Mouse (Mus musculus) midbrain, embryonic 15.5 days (tissue): Measurements from ENCODE around the gene Stk39. TPM values are rescaled to one million over a fixed set of nuclear protein-coding genes. Genes with fewer than 3 reads are reported as not detected.
A peak's percentile ranks its signal among the peaks of the same experiment; 100 is the strongest.

Experiments used
- ATAC-seq: fragments of 200-750 bp; cut with Nextera tagmentation; replicated peaks from 2 replicates; pipeline ENCODE4 v1.8.0; 2017; ENCODE audit warnings: moderate TSS enrichment
- H3K27ac ChIP-seq: fragments of 300-500 bp; sonication (generic); 2 replicates; pipeline ENCODE4 v1.5.1; 2015; ENCODE audit warnings: mild to moderate bottlenecking, inconsistent platforms
- H3K27me3 ChIP-seq: fragments of 300-500 bp; sonication (generic); replicated peaks from 2 replicates; pipeline ENCODE4 v1.6.1; 2015; ENCODE audit warnings: inconsistent platforms
- H3K36me3 ChIP-seq: fragments of 300-500 bp; sonication (generic); replicated peaks from 2 replicates; pipeline ENCODE4 v1.6.1; 2015; ENCODE audit warnings: inconsistent platforms
- H3K4me1 ChIP-seq: fragments of 300-500 bp; sonication (generic); 2 replicates; pipeline ENCODE4 v1.6.1; 2015; ENCODE audit warnings: inconsistent platforms
- H3K4me2 ChIP-seq: fragments of 300-500 bp; sonication (generic); 2 replicates; pipeline ENCODE4 v1.6.1; 2015; ENCODE audit warnings: inconsistent platforms, mild to moderate bottlenecking, moderate library complexity
- H3K4me3 ChIP-seq: fragments of 300-500 bp; sonication (generic); 2 replicates; pipeline ENCODE4 v1.5.1; 2015; ENCODE audit warnings: mild to moderate bottlenecking, inconsistent platforms
- H3K9ac ChIP-seq: fragments of 300-500 bp; sonication (generic); 2 replicates; pipeline ENCODE4 v1.6.1; 2015; ENCODE audit warnings: mild to moderate bottlenecking, inconsistent platforms
- H3K9me3 ChIP-seq: fragments of 300-500 bp; sonication (generic); 2 replicates; pipeline ENCODE4 v1.6.1; 2016; ENCODE audit warnings: inconsistent platforms
- WGBS: fragments of 180-500 bp; shearing (Covaris S2); methylation state at CpG from one replicate; pipeline ENCODE4 v1.1.7; 2015; ENCODE audit warnings: mixed read lengths; 5-methylcytosine and 5-hydroxymethylcytosine counted together
- polyA plus RNA-seq: library from polyadenylated mRNA; unstranded; fragments of >200 nt; fragmentation: Nextera tagmentation; extraction: Ambion mirVana; gene quantifications from 2 replicates; pipeline ENCODE4 v1.2.1, GENCODE M21; 2015

The Stk39 gene
- polyA plus RNA-seq, 1 experiment from 2014 or later: 22.7 TPM

DNA sequence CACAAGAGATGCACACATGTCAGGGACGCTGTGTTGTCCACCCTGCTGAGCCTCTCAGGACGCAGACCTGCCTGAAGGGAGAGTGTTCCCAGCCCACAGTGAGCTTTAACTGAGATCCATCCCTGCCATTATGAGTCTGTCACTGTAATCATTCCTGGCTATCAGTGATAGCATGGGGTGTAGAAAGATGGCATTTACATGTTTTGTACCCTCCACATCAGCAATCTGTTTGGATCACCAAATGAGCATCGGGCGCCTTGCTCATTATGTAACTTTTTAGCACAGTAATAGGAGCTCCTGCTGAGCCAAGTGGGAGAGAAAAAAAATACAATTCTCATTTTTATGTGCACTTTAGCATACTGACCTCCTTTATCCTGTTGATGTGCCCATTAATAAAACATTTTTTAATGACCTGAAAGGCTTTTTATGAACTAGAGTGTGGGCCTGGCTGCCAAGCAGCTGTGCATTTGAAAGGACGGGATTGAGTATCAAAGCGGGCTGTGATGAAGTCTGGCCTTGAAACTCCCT lies 189.0 kb downstream of the Stk39 start:
- Histone ChIP-seq H3K9ac (no peak overlapping the region), H3K36me3 (no peaks in the 10 kb centered on the region; the same call in 1 of the 2 replicates), H3K27ac (no peak overlapping the region), H3K4me3 (no peak overlapping the region), H3K27me3 (no peaks in the 10 kb centered on the region), H3K9me3 (no peaks in the 10 kb centered on the region), H3K4me2 (no peak overlapping the region), H3K4me1 (0 out of 2 replicates have a peak, but pooled peaks cover 2% of the 10 kb centered on the region)
- WGBS: 57% methylated on average over 6 of the region's 6 CpGs
- ATAC-seq: peak; percentile 66; the same call in 1 of the 2 replicates

DNA sequence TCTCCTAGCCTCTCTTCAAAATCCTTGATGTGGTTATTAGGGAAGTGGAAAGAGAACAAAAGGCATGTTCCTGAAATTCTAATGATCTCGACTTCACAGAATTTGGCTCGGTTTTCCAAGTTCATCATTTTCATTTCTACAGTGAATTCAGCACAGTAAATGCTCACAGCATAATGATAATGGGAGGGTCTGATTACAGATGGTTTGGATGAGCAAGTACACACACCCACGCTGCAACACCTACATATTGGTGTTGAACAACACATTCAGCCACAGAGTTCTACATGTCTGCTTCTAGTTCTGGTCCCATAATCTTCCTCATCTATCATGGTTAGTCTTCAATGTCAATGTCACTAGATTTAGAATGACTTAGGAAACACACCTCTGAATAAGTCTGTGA lies 190.5 kb downstream of the Stk39 start:
- no peak overlapping the region for H3K4me2 ChIP-seq
- no peak overlapping the region for H3K4me3 ChIP-seq
- H3K9me3 ChIP-seq: no peaks in the 10 kb centered on the region
- H3K27ac ChIP-seq: no peak overlapping the region
- H3K4me1 ChIP-seq: 0 out of 2 replicates have a peak, but pooled peaks cover 2% of the 10 kb centered on the region
- H3K9ac ChIP-seq: no peak overlapping the region
- H3K36me3 ChIP-seq: no peaks in the 10 kb centered on the region; the same call in 1 of the 2 replicates
- no peaks in the 10 kb centered on the region for H3K27me3 ChIP-seq
- 84% methylated on average over 3 of the region's 3 CpGs for WGBS
- no peak for ATAC-seq

DNA sequence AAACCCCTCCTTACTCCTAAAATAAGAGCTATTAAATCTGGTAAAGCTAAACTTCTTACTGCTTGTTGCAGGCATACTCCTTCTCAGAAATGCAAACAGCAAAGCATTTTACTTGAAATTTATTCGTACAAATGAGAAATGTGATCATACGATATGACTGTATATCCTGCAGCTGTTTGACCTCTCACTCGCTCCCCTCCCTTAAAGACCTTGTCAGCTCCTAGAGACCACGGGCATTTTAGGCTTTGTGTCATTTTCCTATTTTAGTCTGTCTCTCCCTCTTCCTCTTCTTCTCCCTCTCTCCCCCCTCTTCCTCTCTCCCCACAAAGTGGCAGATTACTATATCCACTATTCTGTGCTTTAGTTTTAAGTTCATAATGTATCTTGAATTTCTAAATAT lies 200.8 kb downstream of the Stk39 start:
- Histone ChIP-seq H3K9me3 (no peaks in the 10 kb centered on the region), H3K27me3 (no peaks in the 10 kb centered on the region), H3K4me3 (no peak overlapping the region), H3K4me2 (no peak overlapping the region), H3K27ac (no peak overlapping the region), H3K4me1 (no peaks in the 10 kb centered on the region), H3K36me3 (no peaks in the 10 kb centered on the region), H3K9ac (no peak overlapping the region)
- WGBS: 57% methylated on average over 4 of the region's 4 CpGs
- no peak for ATAC-seq

DNA sequence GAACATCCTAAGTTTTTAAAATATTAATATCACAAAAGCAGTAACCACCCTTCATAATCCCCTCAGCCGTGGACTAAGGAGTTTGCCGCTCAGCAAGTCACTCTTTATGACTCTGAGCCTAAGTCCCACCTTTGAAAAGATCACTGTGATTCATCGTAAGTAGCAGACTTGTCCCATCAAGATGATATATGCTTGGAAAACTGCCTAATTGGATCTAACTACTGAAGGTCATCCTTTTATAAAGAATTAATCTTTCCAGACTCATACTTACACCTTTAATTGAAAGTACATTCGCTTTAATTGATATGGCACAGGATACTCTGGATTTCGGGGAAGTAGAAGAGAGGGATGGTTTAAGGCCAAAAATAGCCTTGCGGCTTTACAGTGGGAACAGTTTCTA lies 201.2 kb downstream of the Stk39 start:
- Histone ChIP-seq H3K9me3 (no peaks in the 10 kb centered on the region), H3K36me3 (no peaks in the 10 kb centered on the region), H3K4me1 (no peaks in the 10 kb centered on the region), H3K27ac (no peak overlapping the region), H3K4me3 (no peak overlapping the region), H3K4me2 (no peak overlapping the region), H3K9ac (no peak overlapping the region), H3K27me3 (no peaks in the 10 kb centered on the region)
- WGBS: 73% methylated on average over 6 of the region's 6 CpGs
- no peak for ATAC-seq

DNA sequence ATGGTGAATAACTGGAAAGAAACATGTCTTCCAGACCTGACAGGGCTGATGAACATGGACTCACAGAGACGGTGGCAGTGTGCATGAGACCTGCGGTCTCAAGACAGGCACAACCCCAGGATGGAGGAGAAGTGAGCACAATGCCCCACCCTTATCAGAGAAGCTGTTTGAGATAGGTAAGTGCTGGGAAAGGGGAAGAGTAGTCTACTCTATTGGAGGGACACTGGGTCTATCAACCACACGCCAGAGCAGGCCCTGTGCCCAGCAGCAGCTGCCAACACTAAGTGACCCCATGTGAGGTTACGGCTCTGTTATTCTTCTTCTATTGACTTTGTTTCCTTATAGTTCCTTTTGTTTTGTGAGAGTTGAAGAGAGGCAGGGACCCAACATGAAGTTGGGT lies 202.4 kb downstream of the Stk39 start:
- no peak overlapping the region for H3K4me2 ChIP-seq
- H3K4me3 ChIP-seq: no peak overlapping the region
- no peaks in the 10 kb centered on the region for H3K27me3 ChIP-seq
- ATAC-seq: no peak
- 95% methylated on average over 4 of the region's 4 CpGs for WGBS
- H3K9me3 ChIP-seq: no peaks in the 10 kb centered on the region
- no peaks in the 10 kb centered on the region for H3K4me1 ChIP-seq
- H3K9ac ChIP-seq: no peak overlapping the region
- H3K27ac ChIP-seq: no peak overlapping the region
- no peaks in the 10 kb centered on the region for H3K36me3 ChIP-seq

DNA sequence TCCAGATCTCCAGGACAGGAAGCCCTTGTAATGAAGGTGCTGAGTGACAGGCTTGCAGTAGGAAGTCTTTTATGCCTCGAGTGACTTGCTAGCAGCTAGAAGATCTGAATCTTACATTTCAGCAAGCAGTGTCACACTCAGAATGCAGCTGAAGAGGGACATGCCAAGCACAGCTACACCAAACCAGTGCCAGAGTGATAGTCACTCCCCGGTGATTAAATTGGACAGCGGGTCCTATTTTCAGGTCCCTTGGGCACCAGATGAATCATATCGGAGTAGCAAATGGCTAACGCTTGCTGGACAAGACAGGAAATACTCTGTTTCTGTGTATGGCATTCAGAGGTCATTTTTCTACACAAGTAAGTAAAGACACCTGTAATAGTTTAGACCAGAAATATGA lies 207.2 kb downstream of the Stk39 start:
- Histone ChIP-seq H3K9ac (no peak overlapping the region), H3K27ac (no peak overlapping the region), H3K9me3 (no peaks in the 10 kb centered on the region), H3K4me3 (no peak overlapping the region), H3K4me2 (no peak overlapping the region), H3K4me1 (no peaks in the 10 kb centered on the region), H3K36me3 (no peaks in the 10 kb centered on the region), H3K27me3 (no peaks in the 10 kb centered on the region)
- 87% methylated on average over 5 of the region's 5 CpGs for WGBS
- ATAC-seq: no peak

DNA sequence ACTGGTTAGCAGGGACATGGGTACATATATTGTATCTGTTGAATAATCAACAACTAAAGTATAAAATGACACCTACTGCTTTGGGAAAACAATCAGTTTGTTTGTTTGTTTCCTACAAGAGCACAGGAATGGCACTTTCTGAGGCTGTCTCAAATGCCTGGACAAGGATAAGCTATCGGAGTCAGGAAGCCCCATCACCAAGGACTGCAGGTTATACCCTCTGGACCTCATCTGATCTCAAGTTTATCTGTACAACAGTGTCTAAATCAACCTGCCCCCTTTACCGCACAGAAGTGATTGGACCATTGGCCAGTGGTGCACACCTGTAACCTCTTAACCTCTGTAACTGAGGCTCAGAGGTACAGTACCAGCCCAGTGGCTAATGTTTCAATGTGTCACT lies 211.2 kb downstream of the Stk39 start:
- WGBS: 100% methylated on average over 2 of the region's 2 CpGs
- no peaks in the 10 kb centered on the region for H3K36me3 ChIP-seq
- H3K9me3 ChIP-seq: no peaks in the 10 kb centered on the region
- no peak overlapping the region for H3K4me3 ChIP-seq
- ATAC-seq: no peak
- peaks cover 9% of the 10 kb centered on the region for H3K4me1 ChIP-seq
- no peak overlapping the region for H3K27ac ChIP-seq
- no peak overlapping the region for H3K9ac ChIP-seq
- H3K4me2 ChIP-seq: no peak overlapping the region
- no peaks in the 10 kb centered on the region for H3K27me3 ChIP-seq

DNA sequence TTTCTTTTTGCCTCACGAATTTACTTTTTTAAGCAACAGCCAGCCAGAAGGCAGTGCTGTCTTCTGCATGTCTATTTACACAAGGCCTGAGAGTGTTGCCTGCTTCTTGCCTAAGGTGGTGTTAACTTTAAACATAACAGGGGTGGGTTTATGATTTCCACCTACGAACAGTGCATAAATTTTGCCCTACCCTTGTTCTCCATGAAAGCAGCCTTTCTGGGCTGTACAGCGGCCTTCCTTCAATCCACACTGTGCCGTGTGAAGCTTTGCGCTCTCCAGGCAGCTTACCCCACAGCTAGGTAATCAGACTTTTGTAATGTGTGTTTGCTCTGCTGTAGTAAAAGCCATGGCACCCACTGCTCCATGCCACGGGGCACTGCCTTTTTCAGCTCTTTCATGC lies 214.5 kb downstream of the Stk39 start:
- Histone ChIP-seq H3K36me3 (no peaks in the 10 kb centered on the region), H3K4me1 (peaks cover 9% of the 10 kb centered on the region), H3K4me2 (no peak overlapping the region), H3K27me3 (no peaks in the 10 kb centered on the region), H3K4me3 (no peak overlapping the region), H3K9ac (no peak overlapping the region), H3K27ac (no peak overlapping the region), H3K9me3 (no peaks in the 10 kb centered on the region)
- 52% methylated on average over 6 of the region's 6 CpGs for WGBS
- peak; percentile 51; the same call in 1 of the 2 replicates for ATAC-seq

DNA sequence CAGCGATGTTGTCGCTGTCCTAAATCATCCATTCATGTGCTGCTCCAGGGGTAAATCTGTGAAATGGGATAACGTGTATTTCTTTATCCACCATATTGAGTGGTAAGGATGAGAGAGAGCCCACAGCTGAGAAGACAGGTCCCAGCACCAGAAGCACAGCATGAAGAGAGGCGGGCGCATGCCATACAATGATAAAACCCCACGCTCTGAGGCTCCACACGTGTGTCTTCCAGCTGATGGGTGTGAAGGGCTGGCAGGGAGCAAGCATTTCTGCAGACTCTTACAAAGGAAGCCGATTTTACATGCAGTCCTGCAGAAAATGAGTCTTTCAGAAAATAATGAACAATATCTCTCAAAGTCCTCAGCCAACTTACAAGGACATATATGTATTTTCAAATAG lies 215.6 kb downstream of the Stk39 start:
- no peak overlapping the region for H3K4me2 ChIP-seq
- H3K4me3 ChIP-seq: no peak overlapping the region
- H3K4me1 ChIP-seq: peaks cover 9% of the 10 kb centered on the region
- no peaks in the 10 kb centered on the region for H3K9me3 ChIP-seq
- H3K36me3 ChIP-seq: no peaks in the 10 kb centered on the region
- 89% methylated on average over 8 of the region's 8 CpGs for WGBS
- H3K27ac ChIP-seq: no peak overlapping the region
- no peak overlapping the region for H3K9ac ChIP-seq
- H3K27me3 ChIP-seq: no peaks in the 10 kb centered on the region
- no peak for ATAC-seq

DNA sequence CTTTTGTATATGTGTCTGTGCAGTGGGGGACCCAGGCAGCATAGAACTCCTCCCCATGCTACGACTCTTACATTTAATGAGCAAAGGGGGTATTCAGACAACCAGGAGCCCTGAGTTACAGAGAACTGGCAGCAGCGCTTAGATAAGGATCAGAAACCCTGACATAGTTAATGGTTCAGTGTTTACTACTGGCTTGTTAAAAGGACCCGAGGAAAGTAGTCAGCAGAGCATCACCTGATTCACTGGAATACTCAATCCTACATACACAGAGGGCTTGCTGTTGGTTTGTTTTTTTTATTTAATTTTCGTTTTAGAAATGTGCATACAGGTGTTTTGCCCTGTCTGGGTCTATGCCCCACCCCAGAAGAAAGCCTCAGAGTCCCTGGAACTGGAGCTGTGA lies 217.3 kb downstream of the Stk39 start:
- WGBS: 87% methylated on average over 4 of the region's 4 CpGs

DNA sequence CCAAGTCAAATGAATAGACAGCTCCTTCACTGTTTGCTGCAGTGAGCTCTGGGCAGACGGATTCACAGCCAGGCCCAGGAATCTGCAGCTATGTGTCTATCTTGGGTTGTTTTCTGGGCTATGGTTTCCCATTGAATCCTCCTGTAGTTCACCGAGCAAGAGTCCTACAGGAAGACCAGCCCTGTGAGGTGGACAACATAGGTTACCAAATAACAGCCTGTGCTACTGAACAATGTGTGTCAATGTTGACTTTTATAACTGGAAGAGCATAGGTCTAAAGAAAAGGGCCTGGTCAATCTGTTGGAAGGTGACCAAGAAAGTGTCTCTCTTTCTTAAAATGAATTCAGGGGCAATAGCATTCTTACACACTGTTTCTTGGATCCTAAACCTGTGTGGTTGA lies 218.8 kb downstream of the Stk39 start:
- no peak for ATAC-seq
- Histone ChIP-seq H3K36me3 (no peaks in the 10 kb centered on the region), H3K4me1 (peaks cover 9% of the 10 kb centered on the region), H3K9ac (no peak overlapping the region), H3K4me3 (no peak overlapping the region), H3K27ac (no peak overlapping the region), H3K27me3 (no peaks in the 10 kb centered on the region), H3K9me3 (no peaks in the 10 kb centered on the region), H3K4me2 (no peak overlapping the region)
- WGBS: 86% methylated on average over 2 of the region's 2 CpGs

More for the DNA sequence above, 217.3 kb downstream of the Stk39 start:
- H3K27ac ChIP-seq: no peak overlapping the region
- ATAC-seq: no peak
- H3K4me3 ChIP-seq: no peak overlapping the region
- no peaks in the 10 kb centered on the region for H3K36me3 ChIP-seq
- no peaks in the 10 kb centered on the region for H3K9me3 ChIP-seq
- no peaks in the 10 kb centered on the region for H3K27me3 ChIP-seq
- no peak overlapping the region for H3K4me2 ChIP-seq
- H3K4me1 ChIP-seq: peaks cover 9% of the 10 kb centered on the region
- no peak overlapping the region for H3K9ac ChIP-seq

DNA sequence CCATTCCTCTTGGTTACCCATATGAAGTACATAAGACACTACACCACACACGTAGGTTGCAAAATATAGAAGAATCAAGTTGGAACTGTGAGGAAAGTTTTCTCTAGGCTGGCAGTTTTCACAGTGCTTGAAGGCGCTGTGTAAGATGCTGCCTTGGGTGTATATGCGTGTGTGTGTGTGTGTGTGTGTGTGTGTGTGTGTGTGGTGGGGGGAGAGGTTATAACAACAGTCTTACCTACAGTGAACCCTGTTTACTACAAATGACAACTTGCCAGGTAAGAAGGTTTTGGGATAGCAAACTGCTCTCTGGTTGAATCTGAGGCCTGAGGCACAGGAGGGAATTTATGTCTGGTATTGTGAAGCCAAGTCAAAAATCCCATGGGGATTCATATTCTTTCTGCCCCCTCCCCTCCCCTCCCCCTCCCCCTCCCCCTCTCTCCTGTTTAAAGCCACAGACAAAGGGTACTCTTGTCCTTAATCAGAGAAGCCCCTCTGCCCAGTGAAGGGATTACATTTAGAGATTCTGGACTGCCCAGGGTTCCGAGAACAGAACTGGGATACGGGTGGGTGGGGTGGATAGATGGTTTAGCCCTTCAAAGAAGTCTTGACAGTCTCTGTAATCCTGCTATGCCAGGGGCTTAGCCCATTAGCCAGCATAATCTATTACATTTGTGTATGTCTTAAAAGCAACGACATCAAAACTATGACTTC lies 219.9 kb downstream of the Stk39 start:
- no peak for ATAC-seq
- Histone ChIP-seq H3K9me3 (no peaks in the 10 kb centered on the region), H3K9ac (no peak overlapping the region), H3K4me1 (peaks cover 4% of the 10 kb centered on the region), H3K27ac (no peak overlapping the region), H3K4me3 (no peak overlapping the region), H3K27me3 (no peaks in the 10 kb centered on the region), H3K36me3 (no peaks in the 10 kb centered on the region), H3K4me2 (no peak overlapping the region)
- 59% methylated on average over 6 of the region's 6 CpGs for WGBS

DNA sequence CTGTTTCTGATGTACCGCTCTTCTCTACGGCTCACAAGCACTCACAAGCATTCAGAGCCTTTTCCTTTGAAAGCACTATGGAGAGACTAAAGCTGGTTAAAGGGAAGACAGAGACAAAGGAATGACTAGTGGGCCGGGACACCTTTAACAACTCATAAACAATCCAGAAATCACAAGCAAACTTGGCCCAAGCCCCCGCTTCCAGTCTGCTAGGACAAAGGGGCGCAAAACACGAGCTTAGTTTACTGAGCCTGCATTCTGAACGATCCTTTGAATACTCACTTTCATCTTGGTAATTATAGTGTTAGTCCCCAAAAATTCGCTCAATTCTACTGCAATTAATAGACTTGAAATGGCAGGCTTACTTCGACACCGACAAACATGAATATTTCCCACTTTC lies 221.2 kb downstream of the Stk39 start:
- H3K36me3 ChIP-seq: no peaks in the 10 kb centered on the region
- ATAC-seq: no peak
- 69% methylated on average over 10 of the region's 10 CpGs for WGBS
- H3K9ac ChIP-seq: no peak overlapping the region
- no peaks in the 10 kb centered on the region for H3K27me3 ChIP-seq
- H3K4me3 ChIP-seq: no peak overlapping the region
- H3K9me3 ChIP-seq: no peaks in the 10 kb centered on the region
- H3K27ac ChIP-seq: no peak overlapping the region
- no peak overlapping the region for H3K4me2 ChIP-seq
- H3K4me1 ChIP-seq: no peaks in the 10 kb centered on the region
